ENCODE assay signal across 10 mouse cellular contexts in the genomic region with DNA sequence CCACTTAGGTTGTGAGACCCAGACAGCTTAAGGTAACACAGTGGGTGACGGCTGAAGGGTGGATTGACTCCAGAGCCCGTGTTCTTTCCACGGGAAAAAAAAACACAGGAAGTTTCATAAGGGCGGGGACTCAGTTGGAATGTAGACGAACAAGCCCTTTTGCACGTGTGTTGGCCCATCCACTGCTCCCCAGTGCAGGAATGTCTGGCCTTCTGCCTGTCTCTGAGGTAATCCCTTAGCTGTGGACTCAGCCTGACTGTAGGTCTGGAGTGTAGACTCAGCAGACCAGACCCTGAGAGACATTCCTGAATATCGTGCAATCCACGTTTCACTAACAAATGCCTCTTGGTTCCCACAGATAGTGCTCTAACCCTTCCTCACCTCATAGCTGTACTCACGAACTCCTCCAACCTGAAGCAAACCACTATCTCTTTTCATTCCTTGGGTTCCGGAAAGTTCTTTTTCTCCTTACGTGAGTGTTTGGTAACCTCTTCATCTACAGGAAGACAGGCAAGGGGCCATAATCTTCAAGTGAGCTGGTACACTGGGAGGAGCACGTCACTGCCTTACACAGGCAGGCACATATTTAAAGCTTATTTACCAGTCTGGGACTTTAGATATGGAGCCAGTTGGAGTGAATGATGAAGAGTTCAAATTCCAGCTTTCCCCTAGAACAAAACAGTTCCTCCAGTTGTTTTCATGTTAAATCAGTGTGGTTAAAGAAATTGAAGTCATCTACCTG.
DNase-seq lines count a peak whose midpoint lies in the region; ATAC-seq and TF ChIP-seq lines count a peak whose summit lies in the region.
"Had no signal": no experiment of that assay in that cellular context is flagged by ENCODE, and none has a peak within 500 bp of the region (broad histone marks: within the 10 kb centered on the region; RNA-seq: fewer than 3 reads in every experiment).

No protein-coding gene starts in this region.

- TF ChIP-seq CTCF in Patski (IDR thresholded peaks at IDR 0.05): no peak

- H3K4me2 ChIP-seq in heart, embryonic 11.5 days: no peak overlapping the region
- H3K4me2 ChIP-seq in heart, embryonic 12.5 days: no peak overlapping the region
- no peak overlapping the region for H3K4me2 ChIP-seq in lung, embryonic 16.5 days (ENCODE audit: low read depth, low read length)

- no peaks in the 10 kb centered on the region for H3K36me3 ChIP-seq in heart, embryonic 11.5 days (ENCODE audit: control insufficient read depth, insufficient read depth, low read length)
- no peaks in the 10 kb centered on the region for H3K36me3 ChIP-seq in heart, embryonic 12.5 days
- no peaks in the 10 kb centered on the region for H3K36me3 ChIP-seq in lung, embryonic 16.5 days (ENCODE audit: control insufficient read depth, insufficient read depth, low read length)
- no peaks in the 10 kb centered on the region for H3K36me3 ChIP-seq in forebrain, embryonic 10.5 days (replicated peaks)

- H3K9me3 ChIP-seq in heart, embryonic 11.5 days (replicated peaks; ENCODE audit: control insufficient read depth, low read length): no peaks in the 10 kb centered on the region; the same call in 1 of the 2 replicates
- H3K9me3 ChIP-seq in heart, embryonic 12.5 days (replicated peaks): no peaks in the 10 kb centered on the region
- H3K9me3 ChIP-seq in lung, embryonic 16.5 days (ENCODE audit: control insufficient read depth, low read length): no peaks in the 10 kb centered on the region
- no peaks in the 10 kb centered on the region for H3K9me3 ChIP-seq in forebrain, embryonic 10.5 days

- in situ Hi-C loops in Patski (cut with MboI; ENCODE audit: low pct_unique_long_range_greater_than_20kb): no loop called here

- POLR2A ChIA-PET in Patski (lab: Charles Lee): interaction anchor here (0.7 kb wide), 2 partner anchors 113 to 114 kb away, joined by 5 to 6 read pairs; no protein-coding TSS in a partner anchor

- CTCF ChIA-PET in Patski (lab: Charles Lee): interaction anchor here (1.2 kb wide), 1 partner anchor 18 kb away, joined by 3 read pairs; no protein-coding TSS in a partner anchor

- H3K4me1 ChIP-seq in heart, embryonic 11.5 days (ENCODE audit: control insufficient read depth, insufficient read depth, low read length): no peaks in the 10 kb centered on the region
- no peaks in the 10 kb centered on the region for H3K4me1 ChIP-seq in heart, embryonic 12.5 days (replicated peaks)
- H3K4me1 ChIP-seq in lung, embryonic 16.5 days (replicated peaks; ENCODE audit: control insufficient read depth, insufficient read depth, low read length): no peaks in the 10 kb centered on the region
- no peaks in the 10 kb centered on the region for H3K4me1 ChIP-seq in forebrain, embryonic 10.5 days

- peak; percentile 64 for DNase-seq in heart, adult 18-20 months
- peak; percentile 17 for DNase-seq in Patski (ENCODE audit: low read depth, low spot score)
- DNase-seq in forebrain, embryonic 10.5 days (ENCODE audit: extremely low spot score, low spot score): no peak
- DNase-seq in right cerebral cortex, postnatal 10 days (ENCODE audit: low spot score in 2 of 2): no peak
- DNase-seq: cerebellum, adult 11-12 months had no signal

- no peak for ATAC-seq in heart, embryonic 11.5 days (replicated peaks; ENCODE audit: insufficient number of reproducible peaks, low FRiP score, low TSS enrichment)
- ATAC-seq in Patski: peak; percentile 60
- ATAC-seq in heart, embryonic 12.5 days (ENCODE audit: insufficient number of reproducible peaks, low FRiP score): 0 out of 2 replicates have a peak, but pooled peaks have one; percentile 39
- ATAC-seq in lung, embryonic 16.5 days (ENCODE audit: low read depth): peak; percentile 93
- no peak for ATAC-seq in granulocyte monocyte progenitor cell, adult 5-6 weeks (replicated peaks; ENCODE audit: poor library complexity, severe bottlenecking)
- ATAC-seq: CD4-positive, CD25-positive, alpha-beta regulatory T cell, adult 4 months had no signal

- no peak overlapping the region for H3K4me3 ChIP-seq in heart, embryonic 11.5 days (ENCODE audit: low read depth, low read length)
- no peak overlapping the region for H3K4me3 ChIP-seq in heart, embryonic 12.5 days
- no peak overlapping the region for H3K4me3 ChIP-seq in lung, embryonic 16.5 days (ENCODE audit: low read length)
- no peak overlapping the region for H3K4me3 ChIP-seq in forebrain, embryonic 10.5 days

- H3K27ac ChIP-seq in heart, embryonic 11.5 days (ENCODE audit: low read depth, low read length): no peak overlapping the region
- H3K27ac ChIP-seq in heart, embryonic 12.5 days (ENCODE audit: poor library complexity, severe bottlenecking): no peak overlapping the region
- H3K27ac ChIP-seq in lung, embryonic 16.5 days (ENCODE audit: low read length): peak overlapping the region; percentile 21; the same call in 1 of the 2 replicates
- H3K27ac ChIP-seq in forebrain, embryonic 10.5 days: no peak overlapping the region

- H3K9ac ChIP-seq in heart, embryonic 11.5 days (ENCODE audit: low read depth, low read length): no peak overlapping the region
- no peak overlapping the region for H3K9ac ChIP-seq in heart, embryonic 12.5 days
- H3K9ac ChIP-seq in lung, embryonic 16.5 days (ENCODE audit: low read length): no peak overlapping the region

- H3K27me3 ChIP-seq in heart, embryonic 11.5 days (ENCODE audit: control insufficient read depth, insufficient read depth, low read length): peaks cover 6% of the 10 kb centered on the region; the same call in 1 of the 2 replicates
- H3K27me3 ChIP-seq in Patski: no peaks in the 10 kb centered on the region
- H3K27me3 ChIP-seq in heart, embryonic 12.5 days (replicated peaks): peaks cover 8% of the 10 kb centered on the region; the same call in 1 of the 2 replicates
- no peaks in the 10 kb centered on the region for H3K27me3 ChIP-seq in lung, embryonic 16.5 days (ENCODE audit: control insufficient read depth, insufficient read depth, low read depth, low read length)
- H3K27me3 ChIP-seq in forebrain, embryonic 10.5 days (ENCODE audit: poor library complexity, severe bottlenecking): peaks cover 81% of the 10 kb centered on the region

- WGBS in heart, embryonic 11.5 days (ENCODE audit: insufficient replicate concordance): 51% methylated on average over 12 of the region's 12 CpGs
- 44% methylated on average over 12 of the region's 12 CpGs for WGBS in heart, embryonic 12.5 days
- WGBS in lung, embryonic 16.5 days: 35% methylated on average over 12 of the region's 12 CpGs
- 85% methylated on average over 12 of the region's 12 CpGs for WGBS in forebrain, embryonic 10.5 days

Comparison
In these comparisons a context has a peak if more than half of its experiments do, and no peak if none do; other contexts are left out.
1. ATAC-seq: peak in Patski (single experiment), heart, embryonic 12.5 days (single experiment) and lung, embryonic 16.5 days (single experiment); none in heart, embryonic 11.5 days (single experiment) and granulocyte monocyte progenitor cell, adult 5-6 weeks (single experiment).
2. DNase-seq: peak in heart, adult 18-20 months (2 of 2) and Patski (single experiment); none in forebrain, embryonic 10.5 days (single experiment) and right cerebral cortex, postnatal 10 days (0 of 2).